Mouse (Mus musculus) liver, embryonic 12.5 days (tissue): ENCODE results near the gene Rtel1. TPM values are rescaled to one million over a fixed set of nuclear protein-coding genes. Genes with fewer than 3 reads are reported as not detected.

Experiments
- ATAC-seq: fragments of 200-750 bp; cut with Nextera tagmentation; 2 replicates; pipeline ENCODE4 v1.8.0; 2017; ENCODE audit warnings: moderate number of reproducible peaks, mild to moderate bottlenecking, moderate library complexity
- H3K27ac ChIP-seq: fragments of 300-500 bp; sonication (generic); 2 replicates; pipeline ENCODE4 v1.5.1; 2016; ENCODE audit warnings: mild to moderate bottlenecking
- H3K27me3 ChIP-seq: fragments of 300-500 bp; sonication (generic); replicated peaks from 2 replicates; pipeline ENCODE4 v1.6.1; 2016; ENCODE audit warnings: mild to moderate bottlenecking, moderate library complexity
- H3K36me3 ChIP-seq: fragments of 300-500 bp; sonication (generic); 2 replicates; pipeline ENCODE4 v1.6.1; 2016; ENCODE audit warnings: mild to moderate bottlenecking, moderate library complexity
- H3K4me1 ChIP-seq: fragments of 300-500 bp; sonication (generic); 2 replicates; pipeline ENCODE4 v1.6.1; 2016
- H3K4me2 ChIP-seq: fragments of 300-500 bp; sonication (generic); 2 replicates; pipeline ENCODE4 v1.6.1; 2016; ENCODE audit warnings: mild to moderate bottlenecking, moderate library complexity
- H3K4me3 ChIP-seq: fragments of 300-500 bp; sonication (generic); 2 replicates; pipeline ENCODE4 v1.5.1; 2016; ENCODE audit warnings: mild to moderate bottlenecking, moderate library complexity
- H3K9ac ChIP-seq: fragments of 300-500 bp; sonication (generic); 2 replicates; pipeline ENCODE4 v1.6.1; 2016; ENCODE audit warnings: mild to moderate bottlenecking, moderate library complexity
- H3K9me3 ChIP-seq: fragments of 300-500 bp; sonication (generic); replicated peaks from 2 replicates; pipeline ENCODE4 v1.6.1; 2016; ENCODE audit warnings: mild to moderate bottlenecking, moderate library complexity
- WGBS: fragments of 180-500 bp; shearing (Covaris S2); methylation state at CpG from one replicate; pipeline ENCODE4 v1.1.7; 2016; ENCODE audit not compliant: insufficient replicate concordance; 5-methylcytosine and 5-hydroxymethylcytosine counted together
- polyA plus RNA-seq: library from polyadenylated mRNA; unstranded; fragments of >200 nt; fragmentation: Nextera tagmentation; extraction: Ambion mirVana; gene quantifications from 2 replicates; pipeline ENCODE4 v1.2.1, GENCODE M21; 2016

Rtel1 gene
- polyA plus RNA-seq, 1 experiment from 2014 or later, result 40.4 TPM

GRCm38 (mm10) chr2:181394086-181394485 is 74.5 kb downstream of the Rtel1 start:
- 89% methylated on average over 3 of the region's 3 CpGs for WGBS
- H3K36me3 ChIP-seq, result peaks cover 68% of the 10 kb centered on the region
- no peaks in the 10 kb centered on the region for H3K9me3 ChIP-seq
- H3K27me3 ChIP-seq, result no peaks in the 10 kb centered on the region
- no peak overlapping the region for H3K27ac ChIP-seq
- H3K9ac ChIP-seq, result no peak overlapping the region
- no peak overlapping the region for H3K4me2 ChIP-seq
- ATAC-seq, result no peak
- H3K4me1 ChIP-seq, result no peaks in the 10 kb centered on the region
- no peak overlapping the region for H3K4me3 ChIP-seq

DNA sequence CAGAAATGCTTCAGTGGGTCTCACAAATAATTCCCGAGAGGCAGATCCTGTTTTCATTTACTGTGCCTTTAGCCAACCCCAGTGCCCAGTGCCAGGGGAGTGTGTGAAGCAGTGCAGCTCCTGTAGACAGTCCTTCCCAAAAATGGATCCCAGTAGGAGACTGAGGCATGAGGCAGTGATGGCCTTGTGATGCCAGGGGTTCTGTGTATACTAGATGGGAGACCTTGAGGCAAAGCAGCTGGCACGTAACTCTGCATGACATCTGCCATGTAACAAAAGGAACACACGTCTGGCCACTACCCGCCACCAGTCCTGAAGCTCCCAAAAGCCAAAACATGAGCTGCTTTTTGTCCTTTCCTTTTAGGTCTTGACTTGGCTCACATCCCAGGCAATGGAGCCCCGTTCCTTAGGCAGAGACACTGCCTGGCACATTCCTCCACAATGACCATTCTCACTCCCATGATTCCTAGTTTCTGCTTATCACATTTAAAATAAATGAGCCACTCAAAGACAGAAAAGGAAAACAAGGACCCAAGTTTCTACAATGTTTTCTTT is 77.7 kb downstream of the Rtel1 start:
- peaks cover 12% of the 10 kb centered on the region for H3K4me1 ChIP-seq
- 86% methylated on average over 5 of the region's 5 CpGs for whole genome bisulfite sequencing
- ATAC-seq, result no peak
- no peak overlapping the region for H3K27ac ChIP-seq
- H3K4me2 ChIP-seq, result no peak overlapping the region
- H3K9ac ChIP-seq, result no peak overlapping the region
- H3K4me3 ChIP-seq, result no peak overlapping the region
- no peaks in the 10 kb centered on the region for H3K9me3 ChIP-seq
- peaks cover 39% of the 10 kb centered on the region for H3K36me3 ChIP-seq
- H3K27me3 ChIP-seq, result no peaks in the 10 kb centered on the region

GRCm38 (mm10) chr2:181401497-181401896 is 82.0 kb downstream of the Rtel1 start:
- WGBS, result 4% methylated on average over 1 of the region's 1 CpGs
- no peaks in the 10 kb centered on the region for H3K27me3 ChIP-seq
- H3K36me3 ChIP-seq, result peaks cover 33% of the 10 kb centered on the region
- H3K4me3 ChIP-seq, result no peak overlapping the region
- peak overlapping the region; percentile 17; the same call in 1 of the 2 replicates for H3K27ac ChIP-seq
- peaks cover 36% of the 10 kb centered on the region for H3K4me1 ChIP-seq
- no peak overlapping the region for H3K9ac ChIP-seq
- peak; percentile 50 for ATAC-seq
- H3K9me3 ChIP-seq, result no peaks in the 10 kb centered on the region
- H3K4me2 ChIP-seq, result no peak overlapping the region

- no peak for ATAC-seq
- no peak overlapping the region for H3K27ac ChIP-seq
- 64% methylated on average over 3 of the region's 3 CpGs for WGBS
- no peaks in the 10 kb centered on the region for H3K9me3 ChIP-seq
- peaks cover 36% of the 10 kb centered on the region for H3K4me1 ChIP-seq
- no peak overlapping the region for H3K4me3 ChIP-seq
- no peaks in the 10 kb centered on the region for H3K27me3 ChIP-seq
- no peak overlapping the region for H3K9ac ChIP-seq
- peaks cover 37% of the 10 kb centered on the region for H3K36me3 ChIP-seq
- no peak overlapping the region for H3K4me2 ChIP-seq
These were observed 84.2 kb downstream of the Rtel1 start for GRCm38 (mm10) chr2:181403722-181404121.

Other genes with a start within 250 kb of the Rtel1 start
- 0.08 and 0.26 TPM in 2 replicates for gene Kcnq2, start 184.4 kb upstream of the Rtel1 start, polyA plus RNA-seq
- gene Eef1a2, start 162.7 kb upstream of the Rtel1 start, polyA plus RNA-seq, result not detected in 2 replicates
- gene Ppdpf, start 132.5 kb upstream of the Rtel1 start, polyA plus RNA-seq, result 114 and 115 TPM in 2 replicates
- 0.04 TPM in 1 of 2 replicates, not detected in the other for gene Ptk6, start 117.0 kb upstream of the Rtel1 start, polyA plus RNA-seq
- gene Srms, start 106.6 kb upstream of the Rtel1 start, polyA plus RNA-seq, result 0.07 and 0.29 TPM in 2 replicates
- 0.11 and 0.26 TPM in 2 replicates for gene Fndc11, start 99.7 kb upstream of the Rtel1 start, polyA plus RNA-seq
- 1.7 and 1.8 TPM in 2 replicates for gene Helz2, start 77.7 kb upstream of the Rtel1 start, polyA plus RNA-seq
- gene Gmeb2, start 31.7 kb upstream of the Rtel1 start, polyA plus RNA-seq, result 13.0 and 14.4 TPM in 2 replicates
- 0.18 TPM in 1 of 2 replicates, not detected in the other for gene Stmn3, start 5.2 kb upstream of the Rtel1 start, polyA plus RNA-seq
- gene Zgpat, start 45.2 kb downstream of the Rtel1 start, polyA plus RNA-seq, result 22.6 and 23.9 TPM in 2 replicates
- 34.4 and 36.7 TPM in 2 replicates for gene Arfrp1, start 45.7 kb downstream of the Rtel1 start, polyA plus RNA-seq
- gene Lime1, start 60.3 kb downstream of the Rtel1 start, polyA plus RNA-seq, result 10.3 and 12.1 TPM in 2 replicates
- gene Zbtb46, start 139.7 kb downstream of the Rtel1 start, polyA plus RNA-seq, result 15.5 and 16.9 TPM in 2 replicates
- gene Abhd16b, start 173.5 kb downstream of the Rtel1 start, polyA plus RNA-seq, result 0.12 TPM in 1 of 2 replicates, not detected in the other
- 93.4 and 95.8 TPM in 2 replicates for gene Tpd52l2, start 177.4 kb downstream of the Rtel1 start, polyA plus RNA-seq
- gene Dnajc5, start 200.7 kb downstream of the Rtel1 start, polyA plus RNA-seq, result 43.6 and 45.0 TPM in 2 replicates